In the genomic region with DNA sequence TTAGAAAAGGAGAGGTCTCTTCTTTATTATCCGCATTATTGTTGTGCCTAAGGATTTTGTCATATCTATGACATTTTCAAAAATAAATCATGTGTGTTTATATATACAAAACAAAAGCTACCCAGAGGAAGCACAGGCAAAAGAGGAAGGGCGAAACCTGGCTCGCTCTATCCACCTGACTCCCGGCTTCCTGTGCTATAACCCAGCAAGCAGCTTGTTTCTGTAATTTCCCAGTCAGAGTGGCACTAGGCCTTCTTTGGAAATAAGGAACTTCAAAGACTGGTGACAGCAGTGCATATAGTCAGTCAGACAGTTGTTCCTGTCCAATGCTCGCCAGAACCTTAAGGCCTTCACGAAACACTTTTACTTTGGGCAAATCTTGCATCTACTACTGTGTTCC, we compare ENCODE assay signal across 11 mouse cellular contexts. TPM values are rescaled to one million over a fixed set of nuclear protein-coding genes. Genes with fewer than 3 reads are reported as not detected.
DNase-seq lines count a peak whose midpoint lies in the region; ATAC-seq and TF ChIP-seq lines count a peak whose summit lies in the region.
"Had no signal": no experiment of that assay in that cellular context is flagged by ENCODE, and none has a peak within 500 bp of the region (broad histone marks: within the 10 kb centered on the region; RNA-seq: fewer than 3 reads in every experiment).

No protein-coding gene starts in this region.

- TF ChIP-seq CTCF in gastrocnemius, adult 2 months (IDR thresholded peaks at IDR 0.05): no peak

- DNase-seq in gastrocnemius, adult 2 months: peak; percentile 24
- no peak for DNase-seq in gastrocnemius, adult 8-10 months (ENCODE audit: low spot score in 2 of 2)
- DNase-seq in B cell, adult 2 months: peak; percentile 57 to 64
- DNase-seq in heart, postnatal 36 days: peak; percentile 13 to 16
- no peak for DNase-seq in right cerebral cortex, adult 2 months (ENCODE audit: low spot score in 2 of 2)
- no peak for DNase-seq in MN1 (ENCODE audit: low spot score)
- no peak for DNase-seq in frontal cortex, postnatal 14 days (ENCODE audit: low spot score in 2 of 2)
- DNase-seq: gastrocnemius, postnatal 36 days; thymus, adult 2 months had no signal

- no peak overlapping the region for H3K9ac ChIP-seq in lung, embryonic 16.5 days (ENCODE audit: low read length)
- H3K9ac ChIP-seq: neural tube, embryonic 12.5 days had no signal

- H3K4me1 ChIP-seq in lung, embryonic 16.5 days (replicated peaks; ENCODE audit: control insufficient read depth, insufficient read depth, low read length): no peaks in the 10 kb centered on the region; the same call in 1 of the 2 replicates

- H3K36me3 ChIP-seq in lung, embryonic 16.5 days (ENCODE audit: control insufficient read depth, insufficient read depth, low read length): no peaks in the 10 kb centered on the region
- H3K36me3 ChIP-seq: neural tube, embryonic 12.5 days had no signal

- no peak overlapping the region for H3K4me3 ChIP-seq in gastrocnemius, adult 2 months
- H3K4me3 ChIP-seq in lung, embryonic 16.5 days (ENCODE audit: low read length): no peak overlapping the region
- H3K4me3 ChIP-seq: neural tube, embryonic 12.5 days had no signal

- H3K9me3 ChIP-seq in lung, embryonic 16.5 days (ENCODE audit: control insufficient read depth, low read length): no peaks in the 10 kb centered on the region
- H3K9me3 ChIP-seq: neural tube, embryonic 12.5 days had no signal

- no peaks in the 10 kb centered on the region for H3K27me3 ChIP-seq in lung, embryonic 16.5 days (ENCODE audit: control insufficient read depth, insufficient read depth, low read depth, low read length)

- no peak overlapping the region for H3K4me2 ChIP-seq in lung, embryonic 16.5 days (ENCODE audit: low read depth, low read length)
- H3K4me2 ChIP-seq: neural tube, embryonic 12.5 days had no signal

- intact Hi-C loops in gastrocnemius, adult 2 months (cut with DNase I): no loop called here
- intact Hi-C loops in heart, postnatal 36 days (cut with DNase I): no loop called here

- WGBS in lung, embryonic 16.5 days: 79% methylated on average over 6 of the region's 6 CpGs

- peak; percentile 60; the same call in 1 of the 2 replicates for ATAC-seq in lung, embryonic 16.5 days (ENCODE audit: low read depth)

- H3K27ac ChIP-seq in gastrocnemius, adult 2 months: peak overlapping the region; percentile 76
- H3K27ac ChIP-seq in lung, embryonic 16.5 days (ENCODE audit: low read length): no peak overlapping the region
- H3K27ac ChIP-seq: neural tube, embryonic 12.5 days had no signal

RNA-seq across cellular contexts. Expression of a gene that starts 6.6 kb away (rescaled TPM):
- 1 to 10 TPM; 5.2 to 9.7 TPM for total RNA-seq in gastrocnemius, adult 2 months (2021)
- 1 to 10 TPM; 4.4 to 7.7 (median 5.3) TPM for total RNA-seq in gastrocnemius, adult 8-10 months (2022)
- total RNA-seq in heart, postnatal 36 days (2021): 10 to 100 TPM; 20.7 to 23.3 TPM
- 6.7 and 7.1 TPM in 2 replicates for polyA plus RNA-seq in lung, embryonic 16.5 days (2015; fragmentation: Nextera tagmentation; extraction: Ambion mirVana)

Comparison
In these comparisons a context has a peak if more than half of its experiments do, and no peak if none do; other contexts are left out.
1. DNase-seq: peak in gastrocnemius, adult 2 months (single experiment), B cell, adult 2 months (2 of 2) and heart, postnatal 36 days (2 of 2); none in gastrocnemius, adult 8-10 months (0 of 2), right cerebral cortex, adult 2 months (0 of 2), MN1 (single experiment) and frontal cortex, postnatal 14 days (0 of 2).